Mouse (Mus musculus) urinary bladder, postnatal 14 days (tissue): ENCODE data around the gene Adgrg3.
A peak's percentile ranks its signal among the peaks of the same experiment; 100 is the strongest.

Source experiments
- DNase-seq: peaks from one replicate; pipeline ENCODE4 v3.0.0; 2021; ENCODE audit warnings: low spot score

Gene Adgrg3

GRCm38 (mm10) chr8:94992996-94993724 lies 24.3 kb upstream of the Adgrg3 start:
- DNase-seq: no peak

GRCm38 (mm10) chr8:94994006-94994405 lies 23.5 kb upstream of the Adgrg3 start:
- no peak for DNase-seq

GRCm38 (mm10) chr8:94994510-94994909 lies 23.0 kb upstream of the Adgrg3 start:
- no peak for DNase-seq

- no peak for DNase-seq
Observed at GRCm38 (mm10) chr8:94995336-94995893, 22.1 kb upstream of the Adgrg3 start.

- no peak for DNase-seq
Observed at GRCm38 (mm10) chr8:94996037-94996436, 21.5 kb upstream of the Adgrg3 start.

GRCm38 (mm10) chr8:94996899-94997856 lies 20.3 kb upstream of the Adgrg3 start:
- DNase-seq: peak; percentile 63

GRCm38 (mm10) chr8:94997857-94998243 lies 19.6 kb upstream of the Adgrg3 start:
- DNase-seq: no peak

- no peak for DNase-seq
Observed at GRCm38 (mm10) chr8:94998431-94998830, 19.1 kb upstream of the Adgrg3 start.

- DNase-seq: no peak
Observed at GRCm38 (mm10) chr8:94999004-94999403, 18.5 kb upstream of the Adgrg3 start.

GRCm38 (mm10) chr8:94999956-95000355 lies 17.5 kb upstream of the Adgrg3 start:
- no peak for DNase-seq

GRCm38 (mm10) chr8:95000684-95001083 lies 16.8 kb upstream of the Adgrg3 start:
- peak; percentile 52 for DNase-seq

- DNase-seq: no peak
Observed at GRCm38 (mm10) chr8:95001165-95001564, 16.3 kb upstream of the Adgrg3 start.

- peak; percentile 76 for DNase-seq
Observed at GRCm38 (mm10) chr8:95001655-95002054, 15.8 kb upstream of the Adgrg3 start.

- DNase-seq: no peak
Observed at GRCm38 (mm10) chr8:95002089-95002655, 15.3 kb upstream of the Adgrg3 start.

- DNase-seq: no peak
Observed at GRCm38 (mm10) chr8:95012442-95012919, 5.0 kb upstream of the Adgrg3 start.

GRCm38 (mm10) chr8:95015866-95016265 lies 1.6 kb upstream of the Adgrg3 start:
- DNase-seq: no peak

GRCm38 (mm10) chr8:95016684-95017083 lies 808 bp upstream of the Adgrg3 start:
- no peak for DNase-seq

GRCm38 (mm10) chr8:95017969-95018635 lies 610 bp downstream of the Adgrg3 start:
- DNase-seq: no peak

- DNase-seq: peak; percentile 53
Observed at GRCm38 (mm10) chr8:95020293-95020777, 2.8 kb downstream of the Adgrg3 start.

- DNase-seq: no peak
Observed at GRCm38 (mm10) chr8:95020821-95021220, 3.3 kb downstream of the Adgrg3 start.

- DNase-seq: no peak
Observed at GRCm38 (mm10) chr8:95023201-95023600, 5.7 kb downstream of the Adgrg3 start.
